Mouse (Mus musculus): Measurements from ENCODE around the gene Fbxo22. TPM values are rescaled to one million over a fixed set of nuclear protein-coding genes. Genes with fewer than 3 reads are reported as not detected.
A peak's percentile ranks its signal among the peaks of the same experiment; 100 is the strongest.
"Not testable (repeated sequence)": the region's sequence is repeated elsewhere in the genome, so short reads cannot be mapped to it uniquely, and the experiment has no call there.

Fbxo22 gene
- polyA plus RNA-seq, 1 experiment from 2014 or later: 30.0 TPM

DNA sequence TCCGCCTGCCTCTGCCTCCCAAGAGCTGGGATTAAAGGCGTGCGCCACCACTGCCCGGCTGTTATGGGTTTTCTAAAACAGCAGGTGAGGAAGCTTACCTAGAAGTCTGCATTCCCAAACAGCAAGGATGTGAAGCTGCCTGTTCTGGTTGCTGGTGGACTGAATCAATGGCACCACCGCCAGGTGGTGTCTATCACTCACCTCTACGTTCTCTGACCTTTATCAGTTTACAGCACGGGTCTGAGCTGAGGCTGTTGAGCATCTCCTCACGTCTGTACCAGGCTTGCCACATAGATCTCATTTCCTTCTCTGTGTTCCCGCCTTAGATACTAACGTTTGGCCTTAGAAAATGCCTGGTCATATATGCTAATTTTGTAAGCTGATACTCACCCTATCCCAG is 20.3 kb downstream of the Fbxo22 start:
- TF ChIP-seq EP300 (optimal IDR thresholded peaks at IDR 0.05) (no peak), CTCF (IDR thresholded peaks at IDR 0.05; ENCODE audit: low read depth) (peak; percentile 39)
- H3K27me3 ChIP-seq (ENCODE audit: control insufficient read depth, insufficient read depth, low read length): no peaks in the 10 kb centered on the region
- H3K27ac ChIP-seq (replicated peaks): no peak overlapping the region
- DNase-seq (ENCODE audit: low spot score): no peak
- no peak overlapping the region for H3K4me3 ChIP-seq (ENCODE audit: low read depth, low read length)
- no peaks in the 10 kb centered on the region for H3K4me1 ChIP-seq (replicated peaks; ENCODE audit: control insufficient read depth, insufficient read depth)
- H3K36me3 ChIP-seq (ENCODE audit: control insufficient read depth, insufficient read depth, low read length): no peaks in the 10 kb centered on the region
- H3K4me2 ChIP-seq (replicated peaks; ENCODE audit: low read depth): no peak overlapping the region
- no peak overlapping the region for H3K9ac ChIP-seq (ENCODE audit: low read length)
- WGBS: 53% methylated on average over 10 of the region's 10 CpGs
- no peaks in the 10 kb centered on the region for H3K9me3 ChIP-seq (ENCODE audit: control insufficient read depth, low read length)
- ATAC-seq (ENCODE audit: low FRiP score, low TSS enrichment): no peak

DNA sequence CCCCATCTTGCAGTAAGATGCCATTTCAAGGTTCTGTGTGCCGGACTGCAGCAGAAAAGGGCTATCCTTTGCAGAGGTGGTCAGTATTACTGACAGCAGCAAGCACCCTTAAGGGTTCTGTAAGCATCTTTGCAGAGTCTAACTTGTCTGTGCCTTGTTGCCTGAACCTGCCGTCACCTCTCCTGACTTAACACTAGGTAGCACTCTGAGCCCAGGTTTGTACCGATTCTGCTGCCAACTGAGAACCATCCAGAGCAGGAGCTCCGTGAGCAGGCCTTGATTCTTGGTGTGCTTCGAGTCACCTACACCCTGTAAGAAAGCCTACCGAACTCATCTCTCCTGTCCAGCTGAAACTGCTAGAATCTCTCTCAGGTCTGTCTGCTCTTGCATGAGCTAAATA is 22.8 kb downstream of the Fbxo22 start:
- no peaks in the 10 kb centered on the region for H3K36me3 ChIP-seq (ENCODE audit: control insufficient read depth, insufficient read depth, low read length)
- H3K4me2 ChIP-seq (replicated peaks; ENCODE audit: low read depth): no peak overlapping the region
- ATAC-seq (ENCODE audit: low FRiP score, low TSS enrichment) (no peak), DNase-seq (ENCODE audit: low spot score) (peak; percentile 37)
- TF ChIP-seq CTCF (IDR thresholded peaks at IDR 0.05; ENCODE audit: low read depth) (peak; percentile 65), EP300 (optimal IDR thresholded peaks at IDR 0.05) (no peak)
- no peaks in the 10 kb centered on the region for H3K9me3 ChIP-seq (ENCODE audit: control insufficient read depth, low read length)
- WGBS: 56% methylated on average over 6 of the region's 6 CpGs
- no peak overlapping the region for H3K9ac ChIP-seq (ENCODE audit: low read length)
- no peak overlapping the region for H3K4me3 ChIP-seq (ENCODE audit: low read depth, low read length)
- no peaks in the 10 kb centered on the region for H3K27me3 ChIP-seq (ENCODE audit: control insufficient read depth, insufficient read depth, low read length)
- H3K4me1 ChIP-seq (replicated peaks; ENCODE audit: control insufficient read depth, insufficient read depth): no peaks in the 10 kb centered on the region
- no peak overlapping the region for H3K27ac ChIP-seq (replicated peaks)

DNA sequence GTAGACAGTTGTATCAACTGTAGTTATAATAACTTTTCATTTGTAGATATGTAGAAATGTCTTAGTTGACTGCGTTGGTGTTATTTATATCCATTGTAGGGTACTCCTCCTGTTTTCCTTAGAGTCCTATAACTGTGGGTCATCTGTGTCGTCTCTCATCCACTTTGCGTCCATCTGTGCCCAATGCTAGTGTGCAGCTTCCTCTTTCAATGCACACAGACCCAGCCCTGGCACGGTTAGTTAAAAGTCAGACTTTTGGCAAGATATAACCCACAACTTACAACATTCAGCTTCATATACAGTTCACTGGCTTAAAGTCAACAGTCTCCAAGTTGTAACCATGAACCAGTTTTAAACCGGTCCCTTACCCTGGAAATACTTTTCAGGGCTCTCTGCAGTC is 23.4 kb downstream of the Fbxo22 start:
- no peak overlapping the region for H3K27ac ChIP-seq (replicated peaks)

DNA sequence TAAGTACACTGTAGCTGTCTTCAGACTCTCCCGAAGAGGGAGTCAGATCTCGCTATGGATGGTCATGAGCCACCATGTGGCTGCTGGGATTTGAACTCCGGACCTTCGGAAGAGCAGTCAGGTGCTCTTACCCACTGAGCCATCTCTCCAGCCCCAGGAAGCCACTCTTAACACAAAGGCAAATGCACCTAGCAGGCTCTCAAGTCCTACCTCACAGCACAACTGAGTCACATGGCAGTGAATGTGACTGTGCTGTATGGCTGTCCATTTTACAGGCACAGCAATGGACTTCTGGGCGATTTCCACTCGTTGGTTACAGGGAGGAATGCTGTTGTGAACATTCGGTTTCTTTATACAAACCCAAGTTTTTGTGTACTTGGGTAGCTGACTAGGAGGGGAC is 23.9 kb downstream of the Fbxo22 start:
- Histone ChIP-seq H3K36me3 (ENCODE audit: control insufficient read depth, insufficient read depth, low read length) (no peaks in the 10 kb centered on the region), H3K4me1 (replicated peaks; ENCODE audit: control insufficient read depth, insufficient read depth) (no peaks in the 10 kb centered on the region), H3K27me3 (ENCODE audit: control insufficient read depth, insufficient read depth, low read length) (no peaks in the 10 kb centered on the region), H3K9me3 (ENCODE audit: control insufficient read depth, low read length) (no peaks in the 10 kb centered on the region), H3K27ac (replicated peaks) (no peak overlapping the region), H3K4me3 (ENCODE audit: low read depth, low read length) (no peak overlapping the region), H3K4me2 (replicated peaks; ENCODE audit: low read depth) (no peak overlapping the region), H3K9ac (ENCODE audit: low read length) (no peak overlapping the region)
- WGBS: 84% methylated on average over 7 of the region's 7 CpGs
- ATAC-seq (ENCODE audit: low FRiP score, low TSS enrichment): no peak
- DNase-seq (ENCODE audit: low spot score): no peak
- no peak for TF ChIP-seq EP300 (optimal IDR thresholded peaks at IDR 0.05)
- no peak for TF ChIP-seq CTCF (IDR thresholded peaks at IDR 0.05; ENCODE audit: low read depth)

More for the DNA sequence above, 23.4 kb downstream of the Fbxo22 start:
- Histone ChIP-seq H3K4me3 (ENCODE audit: low read depth, low read length) (no peak overlapping the region), H3K4me1 (replicated peaks; ENCODE audit: control insufficient read depth, insufficient read depth) (no peaks in the 10 kb centered on the region), H3K4me2 (replicated peaks; ENCODE audit: low read depth) (no peak overlapping the region), H3K9me3 (ENCODE audit: control insufficient read depth, low read length) (no peaks in the 10 kb centered on the region), H3K27me3 (ENCODE audit: control insufficient read depth, insufficient read depth, low read length) (no peaks in the 10 kb centered on the region), H3K9ac (ENCODE audit: low read length) (no peak overlapping the region), H3K36me3 (ENCODE audit: control insufficient read depth, insufficient read depth, low read length) (no peaks in the 10 kb centered on the region)
- ATAC-seq (ENCODE audit: low FRiP score, low TSS enrichment) (no peak), DNase-seq (ENCODE audit: low spot score) (no peak)
- no peak for TF ChIP-seq EP300 (optimal IDR thresholded peaks at IDR 0.05)
- no peak for TF ChIP-seq CTCF (IDR thresholded peaks at IDR 0.05; ENCODE audit: low read depth)
- 87% methylated on average over 5 of the region's 5 CpGs for WGBS

DNA sequence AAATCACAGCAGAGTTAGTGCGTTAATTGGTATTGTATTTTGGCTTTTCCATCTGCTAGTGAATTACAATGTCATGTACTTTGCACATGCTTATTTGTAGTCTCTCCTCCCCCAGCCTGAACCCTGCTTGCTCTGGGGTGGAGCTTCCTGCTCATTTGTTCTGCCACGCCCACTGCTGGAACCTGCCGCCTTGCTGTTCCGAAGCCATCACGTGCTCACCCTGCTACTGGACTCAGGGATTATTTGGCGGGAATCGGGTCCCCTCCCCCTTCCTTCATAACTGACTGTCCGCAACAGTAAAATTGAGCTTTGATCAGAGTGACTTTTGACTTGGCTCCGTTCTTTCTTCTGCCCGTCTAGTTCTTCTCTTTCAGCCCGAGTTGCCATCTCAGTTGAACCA is 24.4 kb downstream of the Fbxo22 start:
- not testable (repeated sequence) for ATAC-seq (ENCODE audit: low FRiP score, low TSS enrichment)

DNA sequence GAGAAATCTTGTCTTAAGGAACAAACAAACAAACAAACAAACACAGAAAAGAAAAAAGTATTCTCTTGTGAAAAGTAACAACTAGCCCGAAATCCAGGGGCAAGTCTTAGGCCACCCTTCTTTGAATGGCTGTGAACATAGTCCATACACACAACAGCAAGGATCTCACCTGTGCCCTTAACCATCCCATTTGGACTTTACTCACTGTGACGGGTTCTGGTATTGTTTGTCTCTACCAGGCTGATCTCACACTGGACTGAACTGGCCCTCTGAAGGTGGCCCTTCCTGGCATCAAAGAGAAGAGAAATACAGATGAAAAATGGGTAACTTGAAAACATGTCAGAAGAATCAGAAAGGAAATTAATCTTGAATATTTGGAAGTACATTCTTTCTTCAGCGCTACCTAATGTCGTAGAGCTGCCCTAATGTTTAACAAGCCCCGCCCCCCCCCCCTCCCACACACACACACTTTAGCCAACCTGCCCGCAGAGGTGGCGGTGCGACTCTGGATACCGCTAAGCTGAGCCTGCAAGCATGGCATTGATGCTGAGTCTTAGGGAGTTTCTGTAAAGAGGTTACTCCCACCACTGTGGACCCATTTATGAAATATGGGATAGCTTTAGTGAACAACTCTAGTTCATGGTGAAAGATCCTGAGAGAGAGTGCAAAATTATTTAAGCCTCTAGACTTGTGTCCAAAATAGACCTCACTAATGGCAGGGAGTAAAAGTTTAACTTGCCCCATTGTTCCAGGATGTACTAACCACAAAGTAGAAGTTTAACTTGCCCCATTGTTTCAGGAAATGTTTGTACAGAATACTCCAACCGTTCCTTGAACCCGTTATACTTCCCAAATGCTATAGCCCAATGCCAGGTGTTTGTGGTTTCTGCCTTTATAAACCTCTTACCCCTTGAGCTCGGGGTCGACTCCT is 27.8 kb downstream of the Fbxo22 start:
- DNase-seq (ENCODE audit: low spot score) (no peak), ATAC-seq (ENCODE audit: low FRiP score, low TSS enrichment) (no peak)
- no peak overlapping the region for H3K4me2 ChIP-seq (replicated peaks; ENCODE audit: low read depth)
- no peak for TF ChIP-seq CTCF (IDR thresholded peaks at IDR 0.05; ENCODE audit: low read depth)
- TF ChIP-seq EP300 (optimal IDR thresholded peaks at IDR 0.05): no peak
- no peaks in the 10 kb centered on the region for H3K4me1 ChIP-seq (replicated peaks; ENCODE audit: control insufficient read depth, insufficient read depth)
- WGBS: 58% methylated on average over 13 of the region's 13 CpGs
- no peak overlapping the region for H3K4me3 ChIP-seq (ENCODE audit: low read depth, low read length)
- no peaks in the 10 kb centered on the region for H3K9me3 ChIP-seq (ENCODE audit: control insufficient read depth, low read length)
- no peaks in the 10 kb centered on the region for H3K27me3 ChIP-seq (ENCODE audit: control insufficient read depth, insufficient read depth, low read length)
- no peaks in the 10 kb centered on the region for H3K36me3 ChIP-seq (ENCODE audit: control insufficient read depth, insufficient read depth, low read length)
- H3K9ac ChIP-seq (ENCODE audit: low read length): no peak overlapping the region
- no peak overlapping the region for H3K27ac ChIP-seq (replicated peaks)

More for the DNA sequence above, 24.4 kb downstream of the Fbxo22 start:
- H3K4me3 ChIP-seq (ENCODE audit: low read depth, low read length); H3K4me2 ChIP-seq (replicated peaks; ENCODE audit: low read depth); H3K4me1 ChIP-seq (replicated peaks; ENCODE audit: control insufficient read depth, insufficient read depth); H3K27ac ChIP-seq (replicated peaks); H3K9ac ChIP-seq (ENCODE audit: low read length); H3K27me3 ChIP-seq (ENCODE audit: control insufficient read depth, insufficient read depth, low read length); H3K36me3 ChIP-seq (ENCODE audit: control insufficient read depth, insufficient read depth, low read length); H3K9me3 ChIP-seq (ENCODE audit: control insufficient read depth, low read length): not testable (repeated sequence)
- WGBS: 58% methylated on average over 11 of the region's 11 CpGs
- DNase-seq (ENCODE audit: low spot score): peak; percentile 23
